Mouse (Mus musculus): ENCODE data around the gene Sash3. TPM values are rescaled to one million over a fixed set of nuclear protein-coding genes. Genes with fewer than 3 reads are reported as not detected.

Gene Sash3
- polyA plus RNA-seq (2017; shearing (Covaris generic)) = 486 TPM

DNA sequence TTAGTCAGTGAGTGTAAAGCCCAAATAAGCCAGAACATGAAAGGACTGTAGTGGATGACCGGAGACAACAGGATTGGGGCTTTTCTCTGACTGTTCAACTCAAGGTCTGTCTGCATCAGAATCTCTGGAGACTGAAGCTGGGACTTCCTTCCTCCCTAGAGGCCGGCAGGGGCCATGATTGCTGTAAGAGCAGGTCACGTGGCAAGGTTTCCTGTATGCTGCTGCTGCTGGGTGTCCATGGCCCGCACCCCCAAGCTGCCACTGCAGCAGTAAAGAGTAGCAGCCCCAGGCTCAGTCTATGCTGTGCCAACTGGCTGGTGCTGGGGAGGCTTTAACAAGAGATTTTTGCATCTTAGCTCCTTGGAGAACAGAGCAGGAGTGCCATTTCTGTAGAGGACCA lies at the start of gene Sash3:
TSS of gene Sash3 (plus strand) at position 175 of the 400 bp plus-strand sequence.

DNA sequence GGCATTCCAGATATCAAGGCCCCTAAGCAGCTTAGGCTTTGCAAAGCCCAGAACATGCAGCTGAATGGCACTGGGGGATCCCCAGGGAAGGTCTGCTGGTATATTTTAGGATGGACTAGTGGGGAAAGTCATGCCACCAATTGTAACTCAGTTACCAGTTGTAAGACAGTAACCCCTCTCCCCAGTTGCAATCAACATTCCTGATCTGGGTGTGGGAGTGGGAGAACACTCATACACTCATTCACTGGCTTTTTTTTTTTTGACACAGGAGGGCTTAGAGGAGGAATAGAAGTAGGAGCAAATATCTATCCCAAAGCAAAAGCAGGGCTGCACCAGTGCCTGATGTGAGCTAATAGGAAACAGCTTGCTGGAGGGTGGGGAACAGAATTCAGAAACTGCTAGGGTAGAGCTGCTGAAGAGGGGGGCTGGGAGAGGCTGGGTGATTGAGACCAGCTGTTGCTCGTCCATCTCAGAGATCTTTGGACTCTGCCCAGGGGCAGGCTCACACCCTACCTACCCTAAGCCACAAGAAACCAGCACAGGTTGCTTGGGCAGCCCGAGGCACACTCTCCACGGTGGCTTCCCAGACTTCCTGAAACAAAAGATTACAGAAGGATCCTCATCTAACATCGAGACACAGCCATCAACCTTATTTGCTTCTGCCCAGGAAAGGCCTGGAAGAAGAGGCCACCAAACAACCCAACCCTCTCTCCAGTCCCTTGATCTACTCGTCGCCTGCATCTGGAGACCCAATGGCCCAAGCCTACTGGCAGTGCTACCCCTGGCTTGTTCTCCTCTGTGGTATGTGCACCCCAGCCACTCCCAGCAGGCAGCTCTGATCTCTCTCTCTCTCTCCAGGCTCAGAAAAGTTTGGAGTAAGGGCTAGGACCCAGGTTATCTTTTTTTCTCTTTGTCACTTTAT lies 37.6 kb upstream of the Sash3 start, which contains the start of gene Xpnpep2:
TSS of gene Xpnpep2 (plus strand) at position 332 of the 922 bp plus-strand sequence.

DNA sequence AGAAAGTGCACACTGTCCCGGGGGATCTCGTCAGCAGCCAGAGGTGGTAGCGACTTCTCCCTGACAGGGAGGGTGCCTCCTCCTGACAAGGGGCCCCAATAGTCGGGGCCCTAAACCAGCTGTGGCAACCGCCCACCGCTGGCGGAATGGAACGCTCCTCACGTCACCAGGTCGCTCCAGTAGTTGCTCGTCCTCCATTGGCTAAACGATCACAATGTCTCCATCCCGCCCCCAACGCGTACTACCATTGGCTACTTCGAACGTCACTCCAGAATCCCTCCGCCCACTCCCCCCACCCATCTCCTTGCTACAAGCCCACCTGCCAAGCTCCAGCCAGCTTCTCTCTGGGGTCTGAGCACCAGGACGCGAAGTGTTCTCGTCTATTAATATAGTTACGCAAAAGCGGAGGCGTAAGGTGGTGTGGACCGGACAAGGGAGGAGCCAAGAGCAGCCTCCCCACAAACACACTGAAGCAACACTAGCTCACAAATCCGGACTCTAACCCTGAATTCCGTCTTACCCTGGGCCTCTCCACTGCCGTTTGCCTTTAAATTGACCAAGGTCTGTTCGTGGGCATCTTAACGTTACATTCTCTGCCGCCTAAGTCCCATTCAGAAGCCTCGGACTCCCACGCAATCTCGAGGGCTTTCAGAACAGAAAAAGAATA lies 62.4 kb downstream of the Sash3 start, which contains the start of gene Zdhhc9:
TSS of gene Zdhhc9 (minus strand) at position 360 of the 667 bp plus-strand sequence.

Other genes with a start within 250 kb of the Sash3 start
- gene Ocrl, start 234.0 kb upstream of the Sash3 start, polyA plus RNA-seq (2017; shearing (Covaris generic)) = 7.8 TPM
- gene Apln, start 111.6 kb upstream of the Sash3 start, polyA plus RNA-seq (2017; shearing (Covaris generic)) = 0.46 TPM
- 0.11 TPM for gene Xpnpep2, start 37.7 kb upstream of the Sash3 start, polyA plus RNA-seq (2017; shearing (Covaris generic))
- 30.3 TPM for gene Zdhhc9, start 62.4 kb downstream of the Sash3 start, polyA plus RNA-seq (2017; shearing (Covaris generic))
- 23.8 TPM for gene Utp14a, start 110.4 kb downstream of the Sash3 start, polyA plus RNA-seq (2017; shearing (Covaris generic))
- 1.6 TPM for gene Bcorl1, start 194.9 kb downstream of the Sash3 start, polyA plus RNA-seq (2017; shearing (Covaris generic))